Mouse (Mus musculus): ENCODE measurements around the gene Znrf2. TPM values are rescaled to one million over a fixed set of nuclear protein-coding genes. Genes with fewer than 3 reads are reported as not detected.

The Znrf2 gene
- polyA plus RNA-seq, 1 experiment: 0.60 TPM

GRCm38 (mm10) chr6:54914977-54915376 is 98.3 kb downstream of the Znrf2 start:
- H3K9me3 ChIP-seq (ENCODE audit: control insufficient read depth, low read length): no peaks in the 10 kb centered on the region
- H3K36me3 ChIP-seq (ENCODE audit: control insufficient read depth): no peaks in the 10 kb centered on the region
- no peaks in the 10 kb centered on the region for H3K27me3 ChIP-seq (ENCODE audit: control insufficient read depth)
- no peaks in the 10 kb centered on the region for H3K4me1 ChIP-seq (ENCODE audit: control insufficient read depth)
- no peak for TF ChIP-seq TAL1 (IDR thresholded peaks at IDR 0.05; ENCODE audit: low read length)
- no peak for TF ChIP-seq GATA1 (IDR thresholded peaks at IDR 0.05; ENCODE audit: low read length)
- H3K4me3 ChIP-seq (replicated peaks): no peak overlapping the region

- Histone ChIP-seq H3K9me3 (ENCODE audit: control insufficient read depth, low read length) (no peaks in the 10 kb centered on the region), H3K4me3 (replicated peaks) (no peak overlapping the region), H3K4me1 (ENCODE audit: control insufficient read depth) (no peaks in the 10 kb centered on the region), H3K27me3 (ENCODE audit: control insufficient read depth) (no peaks in the 10 kb centered on the region), H3K36me3 (ENCODE audit: control insufficient read depth) (no peaks in the 10 kb centered on the region)
- TF ChIP-seq GATA1 (IDR thresholded peaks at IDR 0.05; ENCODE audit: low read length): no peak
- TF ChIP-seq TAL1 (IDR thresholded peaks at IDR 0.05; ENCODE audit: low read length): no peak
Measured at GRCm38 (mm10) chr6:54916163-54916562, 99.4 kb downstream of the Znrf2 start.

- TF ChIP-seq GATA1 (IDR thresholded peaks at IDR 0.05; ENCODE audit: low read length): no peak
- no peak for TF ChIP-seq TAL1 (IDR thresholded peaks at IDR 0.05; ENCODE audit: low read length)
- no peaks in the 10 kb centered on the region for H3K4me1 ChIP-seq (ENCODE audit: control insufficient read depth)
Measured at GRCm38 (mm10) chr6:54916941-54917340, 100.2 kb downstream of the Znrf2 start.

GRCm38 (mm10) chr6:54917523-54917922 is 100.8 kb downstream of the Znrf2 start:
- H3K9me3 ChIP-seq (ENCODE audit: control insufficient read depth, low read length): no peaks in the 10 kb centered on the region
- no peaks in the 10 kb centered on the region for H3K36me3 ChIP-seq (ENCODE audit: control insufficient read depth)
- no peak overlapping the region for H3K4me3 ChIP-seq (replicated peaks)
- H3K4me1 ChIP-seq (ENCODE audit: control insufficient read depth): no peaks in the 10 kb centered on the region
- H3K27me3 ChIP-seq (ENCODE audit: control insufficient read depth): no peaks in the 10 kb centered on the region
- TF ChIP-seq TAL1 (IDR thresholded peaks at IDR 0.05; ENCODE audit: low read length) (no peak), GATA1 (IDR thresholded peaks at IDR 0.05; ENCODE audit: low read length) (no peak)

More at GRCm38 (mm10) chr6:54916941-54917340, 100.2 kb downstream of the Znrf2 start:
- no peaks in the 10 kb centered on the region for H3K27me3 ChIP-seq (ENCODE audit: control insufficient read depth)
- no peaks in the 10 kb centered on the region for H3K9me3 ChIP-seq (ENCODE audit: control insufficient read depth, low read length)
- no peaks in the 10 kb centered on the region for H3K36me3 ChIP-seq (ENCODE audit: control insufficient read depth)
- no peak overlapping the region for H3K4me3 ChIP-seq (replicated peaks)

- Histone ChIP-seq H3K36me3 (ENCODE audit: control insufficient read depth) (no peaks in the 10 kb centered on the region), H3K27me3 (ENCODE audit: control insufficient read depth) (no peaks in the 10 kb centered on the region), H3K4me1 (ENCODE audit: control insufficient read depth) (no peaks in the 10 kb centered on the region), H3K9me3 (ENCODE audit: control insufficient read depth, low read length) (no peaks in the 10 kb centered on the region), H3K4me3 (replicated peaks) (no peak overlapping the region)
- TF ChIP-seq GATA1 (IDR thresholded peaks at IDR 0.05; ENCODE audit: low read length) (no peak), TAL1 (IDR thresholded peaks at IDR 0.05; ENCODE audit: low read length) (no peak)
Measured at GRCm38 (mm10) chr6:54918521-54918920, 101.8 kb downstream of the Znrf2 start.

- no peak for TF ChIP-seq TAL1 (IDR thresholded peaks at IDR 0.05; ENCODE audit: low read length)
- TF ChIP-seq GATA1 (IDR thresholded peaks at IDR 0.05; ENCODE audit: low read length): no peak
- Histone ChIP-seq H3K27me3 (ENCODE audit: control insufficient read depth) (no peaks in the 10 kb centered on the region), H3K4me1 (ENCODE audit: control insufficient read depth) (no peaks in the 10 kb centered on the region), H3K4me3 (replicated peaks) (no peak overlapping the region), H3K36me3 (ENCODE audit: control insufficient read depth) (no peaks in the 10 kb centered on the region), H3K9me3 (ENCODE audit: control insufficient read depth, low read length) (no peaks in the 10 kb centered on the region)
Measured at GRCm38 (mm10) chr6:54924538-54924937, 107.8 kb downstream of the Znrf2 start.

- Histone ChIP-seq H3K4me3 (replicated peaks) (no peak overlapping the region), H3K9me3 (ENCODE audit: control insufficient read depth, low read length) (no peaks in the 10 kb centered on the region), H3K4me1 (ENCODE audit: control insufficient read depth) (no peaks in the 10 kb centered on the region), H3K36me3 (ENCODE audit: control insufficient read depth) (no peaks in the 10 kb centered on the region), H3K27me3 (ENCODE audit: control insufficient read depth) (no peaks in the 10 kb centered on the region)
- no peak for TF ChIP-seq GATA1 (IDR thresholded peaks at IDR 0.05; ENCODE audit: low read length)
- no peak for TF ChIP-seq TAL1 (IDR thresholded peaks at IDR 0.05; ENCODE audit: low read length)
Measured at GRCm38 (mm10) chr6:54925736-54926440, 109.2 kb downstream of the Znrf2 start.

GRCm38 (mm10) chr6:54926899-54927298 is 110.2 kb downstream of the Znrf2 start:
- Histone ChIP-seq H3K27me3 (ENCODE audit: control insufficient read depth) (no peaks in the 10 kb centered on the region), H3K36me3 (ENCODE audit: control insufficient read depth) (no peaks in the 10 kb centered on the region), H3K4me1 (ENCODE audit: control insufficient read depth) (no peaks in the 10 kb centered on the region), H3K9me3 (ENCODE audit: control insufficient read depth, low read length) (no peaks in the 10 kb centered on the region), H3K4me3 (replicated peaks) (no peak overlapping the region)
- TF ChIP-seq TAL1 (IDR thresholded peaks at IDR 0.05; ENCODE audit: low read length) (no peak), GATA1 (IDR thresholded peaks at IDR 0.05; ENCODE audit: low read length) (no peak)

- TF ChIP-seq GATA1 (IDR thresholded peaks at IDR 0.05; ENCODE audit: low read length) (no peak), TAL1 (IDR thresholded peaks at IDR 0.05; ENCODE audit: low read length) (no peak)
- no peaks in the 10 kb centered on the region for H3K36me3 ChIP-seq (ENCODE audit: control insufficient read depth)
- no peaks in the 10 kb centered on the region for H3K9me3 ChIP-seq (ENCODE audit: control insufficient read depth, low read length)
- no peaks in the 10 kb centered on the region for H3K27me3 ChIP-seq (ENCODE audit: control insufficient read depth)
- H3K4me3 ChIP-seq (replicated peaks): no peak overlapping the region
- H3K4me1 ChIP-seq (ENCODE audit: control insufficient read depth): no peaks in the 10 kb centered on the region
Measured at GRCm38 (mm10) chr6:54927946-54928345, 111.2 kb downstream of the Znrf2 start.

GRCm38 (mm10) chr6:54931641-54932040 is 114.9 kb downstream of the Znrf2 start:
- Histone ChIP-seq H3K4me1 (ENCODE audit: control insufficient read depth) (no peaks in the 10 kb centered on the region), H3K36me3 (ENCODE audit: control insufficient read depth) (no peaks in the 10 kb centered on the region), H3K4me3 (replicated peaks) (no peak overlapping the region), H3K27me3 (ENCODE audit: control insufficient read depth) (no peaks in the 10 kb centered on the region), H3K9me3 (ENCODE audit: control insufficient read depth, low read length) (no peaks in the 10 kb centered on the region)
- TF ChIP-seq GATA1 (IDR thresholded peaks at IDR 0.05; ENCODE audit: low read length) (no peak), TAL1 (IDR thresholded peaks at IDR 0.05; ENCODE audit: low read length) (no peak)
